Mouse (Mus musculus): ENCODE data around the gene Tnfrsf12a.

Gene Tnfrsf12a

DNA sequence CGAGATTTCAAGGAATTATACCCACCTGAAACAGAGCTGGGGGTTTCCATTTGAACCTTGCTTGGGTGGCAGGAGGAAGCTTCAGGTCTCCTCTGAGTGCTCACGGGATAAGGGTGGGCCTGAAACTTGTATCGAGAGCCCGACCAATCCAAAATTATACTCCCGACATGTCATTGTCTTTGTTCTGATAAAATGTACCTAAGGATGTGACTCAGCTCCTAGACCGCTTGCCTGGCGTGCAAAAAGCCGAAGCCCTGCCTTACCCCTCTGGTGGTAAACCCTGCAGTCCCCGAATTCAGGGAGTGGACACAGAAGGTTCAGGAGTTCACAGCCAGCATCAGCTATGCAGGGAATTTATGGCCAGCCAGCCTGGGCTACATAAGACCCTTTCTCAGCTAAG, 3.1 kb upstream of the Tnfrsf12a start:
- no peak for DNase-seq (ENCODE audit: low spot score)

DNA sequence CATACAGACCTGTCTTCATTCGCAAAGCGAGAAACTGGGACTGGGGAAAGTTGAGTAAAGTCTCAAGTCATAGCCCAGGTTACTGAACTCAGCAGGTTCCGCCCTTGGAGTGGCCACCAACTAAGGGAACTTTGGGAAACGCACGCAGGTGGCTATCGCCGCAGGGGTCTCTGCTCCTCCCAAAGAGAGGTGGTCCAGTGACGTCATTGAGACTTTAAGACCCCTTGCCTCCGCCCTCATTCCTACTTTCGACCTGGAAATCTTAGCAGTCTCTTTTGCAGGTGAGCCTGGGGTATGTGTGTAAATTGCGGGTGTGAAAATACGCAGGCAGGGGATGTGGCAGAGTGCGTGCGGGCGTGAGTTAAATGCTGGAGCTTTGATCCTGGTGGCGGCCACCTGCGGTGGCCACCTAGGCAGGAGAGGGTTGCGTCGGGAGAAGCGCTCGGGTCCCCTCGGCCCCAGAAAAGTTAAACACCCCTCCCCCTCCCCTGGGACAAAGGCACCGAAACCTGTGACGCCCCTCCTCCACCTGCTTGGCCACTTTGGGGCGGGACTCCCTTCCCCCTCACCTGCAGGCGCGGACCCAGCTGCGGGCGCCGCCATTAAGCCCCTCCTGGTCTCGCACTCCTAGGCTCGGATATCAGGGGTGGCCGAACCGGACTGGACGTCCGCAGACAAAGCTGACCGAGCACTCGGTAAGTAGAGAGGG, 2.0 kb upstream of the Tnfrsf12a start, which contains the start of gene Cldn6:
Gene Cldn6, plus strand, starts transcription at position 123 of the 709 bp plus-strand sequence.
- DNase-seq (ENCODE audit: low spot score), result no peak

GRCm38 (mm10) chr17:23676473-23677031, 716 bp downstream of the Tnfrsf12a start:
- no peak for DNase-seq (ENCODE audit: low spot score)

DNA sequence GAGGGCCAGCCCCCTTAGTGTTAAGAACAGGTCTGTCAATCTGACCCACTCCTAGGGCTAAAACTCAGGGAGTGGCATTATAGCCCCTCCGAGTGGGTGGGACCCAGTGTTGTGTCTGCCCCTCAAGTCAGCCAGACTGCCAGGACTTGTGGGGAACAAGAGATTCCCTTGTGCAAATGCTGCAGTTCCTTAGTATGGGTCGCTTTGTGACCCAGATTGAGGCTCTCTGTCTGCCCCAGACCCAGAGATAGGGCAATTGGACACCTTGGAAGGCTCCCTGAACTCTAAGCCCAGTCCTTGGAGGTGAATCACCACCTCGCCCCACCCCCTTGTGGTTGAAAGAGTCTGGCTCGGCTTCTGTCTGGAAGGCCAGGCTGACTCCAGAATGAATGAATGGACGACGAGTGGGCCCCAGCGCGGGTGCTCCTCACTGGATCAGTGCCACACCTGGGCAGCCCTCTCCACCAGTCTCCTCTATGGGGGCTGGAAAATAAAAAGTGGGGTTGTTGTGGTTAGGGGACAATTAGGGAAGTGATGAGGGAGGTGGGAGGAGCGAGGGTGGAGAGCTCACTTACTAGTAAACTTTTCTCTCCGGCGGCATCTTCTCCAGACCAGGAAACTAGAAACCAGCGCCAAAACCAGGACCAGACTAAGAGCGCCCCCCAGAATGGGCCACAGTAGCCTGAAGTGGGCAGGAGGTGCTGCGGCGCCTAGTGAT, 1.5 kb downstream of the Tnfrsf12a start:
- peak; percentile 56 for DNase-seq (ENCODE audit: low spot score)

DNA sequence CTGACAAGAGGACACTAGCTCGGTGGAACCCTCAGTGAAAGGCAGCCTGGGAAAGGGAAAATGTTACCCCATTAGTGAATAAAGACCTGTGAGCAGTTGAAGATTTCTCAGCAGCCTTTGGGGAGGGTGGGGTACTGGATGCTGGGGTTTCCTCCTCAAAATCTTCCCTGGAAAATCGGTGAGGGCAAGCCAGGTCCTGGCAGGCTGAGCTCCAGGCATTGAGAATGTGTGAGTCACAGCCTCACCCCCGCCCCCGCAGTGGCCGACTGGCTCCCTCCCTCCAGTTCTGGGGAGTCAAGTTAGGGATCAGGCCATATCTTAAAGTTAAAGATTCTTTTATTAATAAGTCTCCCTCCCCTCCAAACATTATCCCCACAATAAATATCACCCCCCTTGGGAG, 2.1 kb downstream of the Tnfrsf12a start:
- no peak for DNase-seq (ENCODE audit: low spot score)

- no peak for DNase-seq (ENCODE audit: low spot score)
Measured at GRCm38 (mm10) chr17:23674271-23674952, 2.9 kb downstream of the Tnfrsf12a start.

GRCm38 (mm10) chr17:23673424-23674073, 3.7 kb downstream of the Tnfrsf12a start, which contains the start of the genes Hcfc1r1 and Thoc6:
Gene Hcfc1r1, plus strand, starts transcription at chr17:23673596.
Gene Thoc6, minus strand, starts transcription at chr17:23673882.
- DNase-seq (ENCODE audit: low spot score), result peak; percentile 92

DNA sequence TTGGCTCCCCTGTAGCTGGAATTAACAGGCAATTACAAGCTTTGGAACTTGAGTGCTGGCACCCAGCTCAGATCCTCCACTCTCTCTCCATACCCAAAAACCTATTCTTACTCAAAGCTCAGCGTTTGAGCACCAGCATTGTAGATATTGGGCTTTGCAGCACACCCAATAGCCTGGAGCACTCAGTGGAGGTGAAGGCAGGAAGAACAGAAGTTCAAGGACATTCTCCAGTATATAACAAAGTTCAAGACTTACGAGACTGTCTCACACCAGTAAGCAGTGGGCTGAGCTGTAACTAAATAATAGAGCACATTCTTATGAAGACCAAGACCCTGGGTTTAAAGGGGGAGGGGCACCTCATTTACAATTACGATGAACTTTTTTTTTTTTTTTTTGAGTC, 4.5 kb downstream of the Tnfrsf12a start:
- DNase-seq (ENCODE audit: low spot score), result no peak

- DNase-seq (ENCODE audit: low spot score), result no peak
Measured at GRCm38 (mm10) chr17:23671519-23671918, 5.7 kb downstream of the Tnfrsf12a start.

GRCm38 (mm10) chr17:23670516-23671074, 6.7 kb downstream of the Tnfrsf12a start:
- no peak for DNase-seq (ENCODE audit: low spot score)

DNA sequence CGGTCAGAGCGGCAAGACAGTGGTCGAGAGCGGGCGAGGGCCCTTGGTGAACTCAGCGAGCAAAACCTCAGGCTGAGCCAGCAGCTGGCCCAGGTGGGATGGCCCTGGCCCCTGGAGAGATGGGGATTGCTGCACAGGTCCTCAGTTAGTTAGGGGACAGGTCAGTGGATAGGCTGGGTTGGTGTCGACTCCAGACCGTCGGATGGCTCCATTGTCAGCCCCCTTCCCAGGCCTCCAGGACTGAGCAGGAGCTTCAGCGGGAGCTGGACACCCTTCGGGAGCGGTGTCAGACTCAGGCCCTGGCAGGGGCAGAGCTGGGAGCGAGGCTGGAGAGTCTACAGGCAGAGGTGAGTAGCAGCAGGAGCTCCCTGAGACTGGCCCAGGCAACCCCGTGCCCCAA, 11.8 kb downstream of the Tnfrsf12a start:
- DNase-seq (ENCODE audit: low spot score), result no peak

DNA sequence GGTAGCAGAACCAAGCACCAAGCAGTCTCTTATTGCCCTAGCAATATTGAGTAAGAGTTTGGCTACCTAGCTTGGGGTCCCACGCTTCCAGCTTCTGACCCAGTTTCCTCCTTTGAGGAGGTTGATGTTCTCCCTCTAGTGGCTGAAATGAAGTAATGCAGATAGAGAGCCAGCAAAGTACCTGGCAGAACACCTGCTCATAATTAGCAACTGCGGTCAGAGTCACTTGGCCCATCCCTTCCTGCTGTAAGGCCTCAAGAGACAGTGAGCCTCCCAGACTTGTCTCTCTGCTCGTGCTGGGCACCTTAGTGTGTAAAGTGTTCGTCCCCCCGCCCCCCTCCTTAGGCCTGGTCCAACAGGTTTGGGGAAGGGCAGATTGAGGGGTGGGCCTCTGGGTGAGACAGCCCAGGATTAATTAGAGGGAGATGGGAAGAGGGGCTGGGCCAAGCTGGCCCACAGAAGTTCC, 12.7 kb downstream of the Tnfrsf12a start:
- DNase-seq (ENCODE audit: low spot score), result no peak

- no peak for DNase-seq (ENCODE audit: low spot score)
Measured at GRCm38 (mm10) chr17:23661526-23661925, 15.7 kb downstream of the Tnfrsf12a start.

GRCm38 (mm10) chr17:23660876-23661200, 16.4 kb downstream of the Tnfrsf12a start:
- no peak for DNase-seq (ENCODE audit: low spot score)

DNA sequence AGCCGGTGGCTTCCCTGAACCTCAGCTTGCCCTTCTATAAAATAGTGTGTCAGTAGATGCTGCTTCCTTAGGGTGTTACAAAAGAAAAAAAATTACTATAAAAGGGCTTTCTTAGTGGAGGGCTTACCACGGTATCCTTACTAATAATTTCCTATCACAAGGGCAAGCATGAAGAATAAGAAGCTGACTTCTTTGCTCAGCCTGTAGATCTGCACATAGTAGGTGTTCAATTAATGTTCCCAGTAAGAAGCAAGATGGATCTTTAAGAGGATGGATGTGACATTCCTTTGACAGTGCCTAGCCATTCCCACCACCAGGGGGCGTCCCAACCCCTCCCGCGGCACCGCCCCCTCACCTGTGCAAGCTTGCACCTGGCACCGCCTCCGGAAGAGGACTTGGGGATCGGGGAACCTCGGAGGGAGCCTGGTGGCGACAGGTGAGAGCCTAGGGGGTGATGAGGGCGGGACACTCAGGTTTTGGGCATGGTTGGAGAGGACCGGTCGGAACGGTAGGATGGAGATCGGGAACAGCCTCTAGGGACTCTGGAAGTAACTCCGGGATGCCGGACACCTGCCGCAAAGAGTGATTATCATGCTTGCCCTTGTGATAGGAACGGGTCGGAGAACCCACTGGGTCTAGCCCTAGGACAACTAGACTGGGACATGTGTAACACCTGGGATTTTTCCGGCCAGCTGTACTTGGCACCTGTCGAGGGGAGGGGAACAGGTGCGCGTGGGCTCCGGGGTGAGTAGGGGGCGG, 17.0 kb downstream of the Tnfrsf12a start, which contains the start of gene Bicdl2:
Gene Bicdl2, plus strand, starts transcription at position 390 of the 759 bp plus-strand sequence.
- DNase-seq (ENCODE audit: low spot score), result no peak

- DNase-seq (ENCODE audit: low spot score), result no peak
Measured at GRCm38 (mm10) chr17:23658450-23658849, 18.8 kb downstream of the Tnfrsf12a start.

GRCm38 (mm10) chr17:23654410-23654809, 22.9 kb downstream of the Tnfrsf12a start:
- no peak for DNase-seq (ENCODE audit: low spot score)

DNA sequence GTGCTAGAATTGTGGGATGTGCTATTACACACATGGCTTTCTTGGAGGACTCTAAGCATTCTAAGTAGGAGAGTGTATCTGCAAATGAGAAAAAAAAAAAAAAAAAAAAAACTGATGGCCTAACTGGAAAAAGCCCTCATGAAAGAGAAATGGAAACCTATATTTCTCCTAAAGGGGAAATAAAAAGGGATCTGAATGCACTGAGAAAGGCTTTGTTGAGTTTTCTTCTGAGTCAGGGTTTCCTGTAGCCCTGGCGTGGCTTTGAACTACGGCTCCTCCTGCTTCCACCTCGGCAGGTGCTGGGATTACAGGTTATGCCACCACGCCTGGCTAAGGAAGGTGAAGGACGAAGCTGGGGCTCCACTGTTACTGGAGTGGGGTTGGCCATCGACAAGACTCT, 23.3 kb downstream of the Tnfrsf12a start:
- DNase-seq (ENCODE audit: low spot score), result no peak

DNA sequence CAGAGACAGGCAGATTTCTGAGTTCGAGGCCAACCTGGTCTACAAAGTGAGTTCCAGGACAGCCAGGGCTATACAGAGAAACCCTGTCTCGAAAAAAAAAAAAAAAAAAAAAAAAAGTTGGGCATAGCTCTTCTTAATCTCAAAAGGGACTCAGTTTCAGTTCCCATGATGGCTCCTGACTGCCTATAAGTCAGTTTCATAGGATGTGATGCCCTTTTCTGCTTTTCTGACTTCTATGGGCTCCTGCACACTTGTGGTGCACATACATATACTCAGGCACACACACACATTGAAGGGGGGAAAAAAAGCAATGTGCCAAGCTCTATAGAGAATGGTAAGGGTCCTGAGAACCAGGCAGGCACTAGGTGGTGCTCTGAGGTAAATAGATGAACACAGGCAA, 23.9 kb downstream of the Tnfrsf12a start:
- no peak for DNase-seq (ENCODE audit: low spot score)

DNA sequence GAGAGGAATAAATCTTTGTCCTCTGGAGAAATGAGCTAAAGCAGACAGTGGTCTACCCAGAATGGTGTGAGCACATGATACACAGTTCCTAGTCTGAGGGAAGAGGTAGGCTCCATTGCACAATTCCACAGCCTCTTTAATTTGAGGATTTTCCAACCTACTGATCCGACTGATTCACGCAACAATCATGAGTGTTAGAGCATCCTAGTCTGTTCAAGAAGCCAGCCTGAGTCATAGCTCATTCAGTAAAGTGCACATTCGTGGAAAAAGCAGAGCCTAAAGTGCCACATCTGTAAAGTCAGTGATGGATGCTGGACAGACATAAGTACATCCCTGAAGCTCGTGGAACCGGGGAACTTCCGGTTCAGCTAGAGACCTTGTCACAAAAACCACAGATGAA, 25.9 kb downstream of the Tnfrsf12a start:
- DNase-seq (ENCODE audit: low spot score), result no peak

DNA sequence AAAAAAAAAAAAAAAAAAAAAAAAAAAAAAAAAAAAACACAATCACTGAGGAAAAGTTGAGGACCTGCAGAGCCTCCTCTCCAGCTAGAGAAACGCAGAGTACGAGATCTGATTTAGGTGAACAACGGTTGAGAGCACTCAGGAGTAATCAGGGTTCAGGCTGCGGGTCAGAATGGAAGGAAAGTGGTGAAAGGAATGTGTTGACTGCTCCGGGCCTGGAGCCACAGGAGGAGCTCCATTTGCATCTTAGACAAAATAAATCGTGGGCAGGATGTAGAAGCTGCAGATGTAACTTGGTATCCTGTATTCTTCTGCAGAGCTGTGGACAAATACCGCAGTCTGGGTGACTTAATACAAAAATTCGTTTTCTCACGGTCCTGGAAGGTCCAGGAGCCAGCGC, 31.4 kb downstream of the Tnfrsf12a start:
- no peak for DNase-seq (ENCODE audit: low spot score)
